Mouse (Mus musculus): Measurements from ENCODE around the gene Nemf. TPM values are rescaled to one million over a fixed set of nuclear protein-coding genes. Genes with fewer than 3 reads are reported as not detected.

The Nemf gene
- total RNA-seq, 2 experiments from 2014 or later: 18.7 to 20.9 TPM

DNA sequence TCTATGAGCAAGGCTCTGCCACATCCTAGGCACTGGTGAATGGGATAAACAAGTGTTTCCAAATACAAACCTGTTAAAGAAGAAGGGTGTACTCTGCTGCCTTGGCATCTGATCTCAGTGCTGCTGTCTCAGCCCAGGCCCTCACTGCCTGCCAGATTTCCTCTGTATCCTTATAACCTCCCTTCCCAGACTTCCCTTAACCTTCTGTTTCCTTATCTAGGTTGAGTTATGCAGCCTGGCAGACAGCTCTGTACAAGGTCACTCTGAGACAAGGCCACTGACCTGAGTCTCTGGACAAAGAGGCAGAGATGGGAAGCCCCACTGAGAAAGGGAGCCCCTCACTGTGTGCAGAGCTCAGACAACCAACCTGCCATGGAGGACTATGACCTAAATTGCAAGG is 38.5 kb downstream of the Nemf start:
- no peak for DNase-seq (ENCODE audit: low spot score)

DNA sequence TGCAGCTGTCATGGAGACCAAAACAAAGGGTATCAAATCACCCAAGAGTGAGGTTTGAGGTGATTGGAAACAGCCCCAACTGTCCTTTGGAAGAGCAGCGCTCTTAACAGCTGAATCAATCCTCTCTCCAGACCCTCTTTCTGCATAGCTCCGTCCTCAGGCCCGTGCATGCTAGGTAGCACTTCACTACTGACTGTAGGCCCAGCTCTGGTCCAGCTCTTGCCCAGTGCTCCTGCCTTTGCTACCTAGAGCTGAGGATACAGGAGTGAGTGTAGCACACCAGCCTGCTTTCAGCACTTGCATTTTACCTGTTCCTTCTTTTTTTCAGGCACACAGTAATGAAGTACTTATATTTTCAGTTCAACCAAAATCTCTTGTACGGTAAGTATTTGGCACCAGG is 47.3 kb downstream of the Nemf start:
- DNase-seq (ENCODE audit: low spot score): no peak

DNA sequence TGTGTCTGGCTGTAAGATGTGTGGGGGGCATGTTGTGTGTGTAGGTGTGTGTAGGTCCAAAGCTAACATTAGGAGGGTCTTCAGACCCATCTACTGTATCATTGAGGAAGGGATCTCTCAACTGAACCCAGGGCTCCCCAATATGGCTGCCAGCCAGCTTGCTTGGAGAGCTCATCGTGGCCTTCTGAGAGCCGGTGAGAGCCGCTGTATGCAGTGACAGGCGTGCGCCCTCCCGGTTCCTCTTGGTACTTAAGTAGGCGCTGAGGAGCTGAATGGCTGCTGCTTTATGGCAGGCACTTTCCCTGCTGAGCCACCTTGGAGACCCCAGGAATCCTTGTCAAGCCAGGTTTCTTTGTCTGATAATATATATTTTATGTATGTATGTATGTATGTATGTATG is 50.6 kb downstream of the Nemf start:
- DNase-seq (ENCODE audit: low spot score): no peak

DNA sequence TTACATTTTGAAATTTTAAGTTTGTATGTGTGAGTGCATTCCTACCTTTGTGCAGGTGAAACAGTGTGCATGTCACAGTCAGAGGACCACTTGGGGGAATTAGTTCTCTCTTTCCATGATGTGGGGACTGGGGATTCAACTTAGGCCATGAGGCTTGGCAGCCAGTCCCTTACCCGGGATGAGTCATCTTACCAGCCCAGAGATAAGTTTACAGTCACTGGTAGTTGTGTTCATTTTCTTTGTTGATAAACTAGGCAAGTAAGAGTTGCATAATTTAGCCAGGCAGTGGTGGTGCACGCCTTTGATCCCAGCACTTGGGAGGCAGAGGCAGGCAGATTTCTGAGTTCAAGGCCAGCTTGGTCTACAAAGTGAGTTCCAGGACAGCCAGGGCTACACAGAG is 52.9 kb downstream of the Nemf start:
- no peak for DNase-seq (ENCODE audit: low spot score)

DNA sequence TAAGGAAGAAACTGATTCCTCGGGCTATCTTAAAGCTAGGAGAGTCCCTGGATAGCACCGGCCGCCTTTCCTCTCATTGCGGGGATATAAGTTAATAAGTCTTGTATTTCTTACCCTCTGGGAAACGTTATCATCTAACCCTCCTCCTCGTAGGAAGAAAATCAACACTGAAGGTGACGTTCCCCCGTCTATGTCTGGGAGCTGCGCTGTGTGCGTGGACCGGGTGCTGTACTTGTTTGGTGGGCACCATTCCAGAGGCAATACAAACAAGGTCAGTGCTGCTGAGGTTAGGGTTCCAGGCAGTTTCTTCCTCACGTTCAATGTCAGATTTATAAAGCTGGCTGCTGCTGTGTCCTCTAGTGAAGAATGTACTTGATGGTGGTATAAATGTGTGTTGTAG is 54.8 kb downstream of the Nemf start:
- no peak for DNase-seq (ENCODE audit: low spot score)

DNA sequence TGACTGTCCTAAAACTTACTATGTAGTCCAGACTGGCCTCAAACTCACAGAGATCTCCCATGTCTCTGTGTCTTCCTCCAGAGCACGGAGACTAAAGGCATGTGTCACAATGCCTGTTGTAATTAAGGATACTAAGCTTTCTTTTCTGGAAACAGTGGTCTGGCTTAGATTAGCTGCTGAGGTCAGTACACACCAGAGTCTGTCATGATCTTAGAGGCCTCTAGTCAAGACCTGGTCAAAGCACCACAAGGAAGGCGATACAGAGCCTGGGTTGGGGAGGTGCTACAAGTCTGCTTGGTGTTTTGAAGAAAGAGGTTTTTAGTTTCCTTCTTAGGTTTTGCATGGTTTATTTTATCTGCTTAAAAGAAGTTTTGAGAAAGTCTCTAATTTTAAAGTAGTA is 56.6 kb downstream of the Nemf start:
- no peak for DNase-seq (ENCODE audit: low spot score)

DNA sequence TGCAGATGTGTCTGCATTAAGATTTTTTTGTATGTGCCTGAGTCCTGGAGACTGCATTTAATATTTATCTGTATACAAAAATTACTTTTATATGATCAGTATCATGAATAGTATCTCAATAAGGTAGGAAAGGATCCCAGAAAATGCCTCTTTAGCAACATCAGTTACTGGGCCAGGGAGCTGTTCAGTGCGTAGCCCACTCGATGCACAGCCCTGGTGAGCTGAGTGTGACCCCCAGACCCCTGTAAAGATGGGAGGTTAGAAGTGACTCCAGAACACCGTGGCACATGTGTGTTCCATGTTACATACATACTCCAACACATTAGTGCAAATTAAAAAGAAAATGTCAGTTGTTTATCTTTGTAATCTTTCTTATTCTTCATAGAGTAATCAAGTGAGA is 57.1 kb downstream of the Nemf start:
- DNase-seq (ENCODE audit: low spot score): no peak

DNA sequence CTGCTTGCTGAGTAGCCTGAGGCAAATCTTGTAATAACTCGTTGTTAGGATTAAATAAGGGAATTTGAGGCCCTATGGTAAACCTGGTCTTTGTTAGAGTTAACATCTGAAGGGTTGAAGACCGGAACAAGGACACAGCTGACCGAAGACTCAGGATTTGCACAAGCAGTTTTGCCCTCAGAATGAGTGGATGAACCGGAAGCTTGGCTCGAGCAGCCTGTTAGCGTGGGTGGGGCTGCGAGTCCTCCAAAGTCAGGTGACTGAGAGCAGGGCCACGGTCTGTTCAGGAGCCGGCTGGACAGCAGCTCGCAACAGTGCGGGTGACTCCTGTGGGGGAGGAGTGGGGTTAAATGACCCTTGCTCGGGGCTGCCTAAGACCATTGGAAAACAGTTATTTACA is 57.7 kb downstream of the Nemf start:
- peak; percentile 34 for DNase-seq (ENCODE audit: low spot score)

DNA sequence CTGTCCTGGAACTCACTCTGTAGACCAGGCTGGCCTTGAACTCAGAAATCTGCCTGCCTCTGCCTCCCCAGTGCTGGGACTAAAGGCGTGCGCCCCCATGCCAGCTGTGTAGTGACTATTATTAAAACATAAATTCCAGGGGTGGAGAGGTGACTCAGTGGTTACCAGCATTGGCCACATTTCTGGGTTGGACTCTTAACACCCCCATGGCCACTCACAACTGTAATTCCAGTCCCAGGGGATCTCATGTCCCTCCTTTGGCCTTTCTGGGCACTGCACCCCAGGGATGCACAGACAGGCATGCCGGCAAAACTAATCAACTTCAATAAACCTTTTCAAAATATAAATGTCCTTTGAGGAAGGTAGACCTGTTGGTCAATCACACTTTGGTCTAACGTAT is 58.7 kb downstream of the Nemf start:
- DNase-seq (ENCODE audit: low spot score): no peak

DNA sequence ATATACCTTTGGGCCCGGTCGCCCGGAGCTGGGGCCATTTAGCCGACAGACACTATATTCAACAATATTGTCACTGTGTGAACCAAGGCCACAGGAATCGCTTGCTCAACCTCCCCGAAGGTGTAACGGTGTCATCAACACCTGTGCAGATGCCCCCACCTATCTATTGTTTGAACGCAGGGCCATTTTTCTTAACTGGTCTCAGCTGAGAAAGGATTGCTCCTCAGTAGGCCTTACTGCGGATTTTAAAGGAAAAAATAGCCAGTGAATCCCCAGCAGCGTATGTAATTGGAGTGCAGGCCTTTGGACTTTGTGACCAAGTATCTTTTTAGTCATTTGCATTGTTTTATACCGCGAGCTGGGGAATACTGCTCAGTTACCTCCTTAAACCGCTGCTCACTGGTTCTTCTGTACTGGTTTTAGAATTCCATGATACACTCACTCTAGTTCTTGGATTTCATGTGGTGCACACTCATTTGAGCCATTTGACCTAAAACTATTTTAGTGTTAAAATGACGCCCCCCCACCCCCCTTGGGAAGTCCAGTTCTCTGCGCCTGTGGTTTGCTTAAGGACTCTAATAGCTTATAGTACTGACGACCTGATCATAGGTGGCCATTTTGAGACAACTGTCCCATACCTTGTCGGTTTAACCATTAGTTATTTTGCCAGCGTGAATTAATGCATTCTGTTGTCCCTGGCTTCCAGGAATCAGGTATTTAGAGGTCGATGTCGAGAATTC is 59.4 kb downstream of the Nemf start:
- DNase-seq (ENCODE audit: low spot score): no peak

DNA sequence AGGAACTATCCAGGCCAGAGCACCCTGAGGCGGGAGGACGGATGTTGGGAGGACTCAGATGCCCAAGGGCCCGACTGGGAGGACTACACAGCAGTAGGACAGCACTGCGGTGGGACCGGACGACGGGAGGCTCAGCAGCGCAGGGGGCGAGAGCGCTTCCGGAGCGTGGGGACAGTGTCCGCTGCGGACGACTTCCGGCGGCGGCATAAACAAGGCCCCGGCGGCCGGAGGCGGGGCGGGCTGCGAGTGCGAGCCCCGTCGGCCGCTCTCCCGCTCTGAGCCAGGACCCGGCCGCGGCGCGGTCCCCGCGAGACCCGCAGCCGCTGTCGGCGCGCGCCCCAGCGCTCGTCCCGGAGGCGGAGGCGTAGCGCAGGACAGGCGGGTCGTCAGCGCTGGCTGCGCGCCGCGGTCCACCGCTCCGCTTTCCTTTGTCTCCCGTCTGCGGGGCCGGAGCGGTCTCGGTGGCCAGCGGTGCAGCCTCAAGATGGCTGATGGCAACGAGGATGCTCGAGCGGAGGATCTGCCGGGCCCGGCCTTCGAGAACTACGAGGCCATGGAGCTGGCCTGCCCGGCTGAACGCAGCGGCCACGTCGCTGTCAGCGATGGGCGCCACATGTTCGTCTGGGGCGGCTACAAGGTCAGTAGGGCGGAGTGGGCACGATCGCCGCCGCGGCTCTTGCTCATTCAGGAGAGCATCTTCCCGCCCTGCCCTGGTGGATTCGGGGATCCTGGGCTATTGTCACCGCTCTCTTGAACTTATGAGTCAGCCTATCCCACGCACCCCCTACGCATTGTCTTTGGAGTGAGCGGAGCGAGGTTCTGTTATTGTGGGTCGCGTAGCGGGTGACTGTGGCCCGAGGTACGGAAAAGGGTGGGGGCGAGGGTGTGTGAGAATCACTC is 60.2 kb downstream of the Nemf start, which contains the start of gene Klhdc2:
Gene Klhdc2 (plus strand): TSS at position 171 of the 900 bp plus-strand sequence.
- DNase-seq (ENCODE audit: low spot score): peak; percentile 88

DNA sequence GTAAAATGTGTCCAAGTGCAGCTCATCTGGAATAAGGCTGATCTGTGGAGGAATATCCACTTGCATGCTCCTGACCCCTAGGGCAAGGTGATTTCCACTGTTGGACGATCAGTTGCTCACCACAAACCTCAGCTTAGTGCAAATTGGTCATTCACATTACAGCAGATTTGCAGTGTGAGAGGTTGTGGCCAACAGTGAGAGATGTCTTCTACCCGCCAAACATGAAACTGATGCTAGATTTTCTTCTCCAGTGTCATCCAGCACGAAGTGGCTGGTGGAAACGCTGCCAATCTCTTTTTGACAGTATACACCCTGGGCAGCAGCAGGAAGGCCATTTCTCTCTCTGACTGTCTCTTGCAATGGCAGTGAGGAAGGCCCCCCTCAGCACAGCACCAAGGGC is 61.3 kb downstream of the Nemf start:
- peak; percentile 36 for DNase-seq (ENCODE audit: low spot score)

DNA sequence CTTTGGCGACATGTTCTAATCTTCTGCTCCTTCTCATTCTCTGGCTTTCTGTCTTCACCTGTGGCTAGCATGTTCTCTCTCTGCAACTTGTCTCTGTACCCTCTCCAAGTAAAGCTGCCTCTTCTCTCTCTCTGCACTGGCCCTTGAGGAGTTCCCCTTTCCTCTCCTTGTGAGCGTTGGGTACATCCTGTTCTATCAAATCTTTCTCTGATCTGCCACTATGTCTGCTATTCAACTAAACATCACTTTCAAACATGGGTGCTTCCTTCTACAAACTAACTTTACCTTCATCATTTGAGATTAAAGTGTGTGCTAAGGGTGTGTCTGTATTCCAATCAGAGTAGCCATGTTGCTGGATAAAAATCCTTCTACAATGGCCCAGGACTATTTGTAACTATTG is 62.0 kb downstream of the Nemf start:
- DNase-seq (ENCODE audit: low spot score): no peak

DNA sequence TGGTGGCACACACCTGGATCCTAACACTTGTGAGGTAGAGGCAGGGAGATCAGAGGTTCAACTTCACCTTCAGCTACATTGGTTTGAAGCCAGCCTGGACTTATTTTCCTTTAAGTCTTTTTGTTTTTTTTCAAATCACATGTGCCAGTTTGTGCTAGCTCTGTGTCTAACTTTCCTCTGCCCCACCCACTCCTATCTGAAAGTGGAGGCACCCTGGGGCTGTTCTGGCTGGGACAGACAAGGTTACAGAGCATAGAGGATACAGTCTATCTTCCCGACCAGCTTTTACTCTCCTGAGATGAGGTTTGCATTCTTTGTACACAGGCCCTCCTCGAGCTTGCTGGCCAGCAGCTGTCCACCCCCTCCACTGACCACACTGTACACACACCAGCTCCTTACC is 63.1 kb downstream of the Nemf start:
- no peak for DNase-seq (ENCODE audit: low spot score)

DNA sequence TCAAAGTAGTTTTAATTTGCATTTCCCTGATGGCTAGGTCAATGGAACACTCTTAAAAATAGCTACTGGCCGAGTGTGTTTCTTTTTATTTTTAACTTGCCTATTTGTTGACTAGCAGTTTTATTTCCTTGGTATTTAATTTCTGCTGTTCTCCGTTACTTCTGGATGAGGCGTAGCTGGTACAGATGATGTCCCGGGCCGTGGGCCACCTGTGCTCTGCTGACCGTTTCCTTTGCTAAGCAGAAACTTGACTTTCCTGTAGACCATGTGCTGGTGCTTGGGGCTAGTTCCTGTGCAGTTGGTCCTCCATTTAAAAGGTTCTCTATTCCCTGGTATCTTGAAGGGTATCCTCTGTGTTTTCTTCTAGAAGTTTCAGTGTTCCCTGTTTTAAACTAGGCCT is 64.6 kb downstream of the Nemf start:
- DNase-seq (ENCODE audit: low spot score): peak; percentile 32

DNA sequence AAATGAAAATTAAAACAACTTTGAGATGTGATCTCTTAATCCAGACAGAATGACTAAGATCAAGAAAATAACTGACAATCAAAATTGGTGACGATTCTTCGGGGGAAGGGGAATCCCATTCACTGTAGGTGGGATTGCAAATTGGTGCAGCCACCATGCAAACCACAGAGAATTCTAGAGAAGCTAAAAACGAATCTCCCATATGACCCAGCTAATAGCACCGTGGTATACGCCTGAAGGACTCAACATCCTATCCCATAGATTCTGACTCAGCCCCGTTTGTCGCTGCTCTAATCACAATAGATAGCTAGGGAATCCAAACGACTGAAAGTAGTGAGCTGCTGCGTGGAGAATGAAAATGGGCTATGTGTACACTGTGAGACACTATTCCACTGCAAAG is 68.3 kb downstream of the Nemf start:
- DNase-seq (ENCODE audit: low spot score): no peak

DNA sequence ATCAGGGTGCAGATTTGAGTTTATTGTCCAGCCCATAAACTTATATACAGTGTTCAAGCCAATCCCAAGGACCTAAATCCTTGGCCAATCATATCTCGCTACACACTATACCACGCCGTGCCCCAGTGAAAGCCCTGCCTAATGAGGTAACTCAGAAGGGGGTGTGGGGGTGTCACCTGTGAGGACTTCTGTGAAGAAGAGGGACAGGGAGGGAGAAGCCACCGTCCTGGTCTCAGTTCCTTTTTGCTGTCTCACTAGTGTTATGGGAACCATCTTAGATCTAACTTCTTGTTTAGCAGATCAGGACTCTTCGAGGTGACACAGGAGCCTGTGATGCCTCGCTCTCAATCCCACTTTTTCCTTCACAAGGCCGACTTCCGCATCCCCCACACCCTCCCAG is 69.4 kb downstream of the Nemf start:
- DNase-seq (ENCODE audit: low spot score): no peak

DNA sequence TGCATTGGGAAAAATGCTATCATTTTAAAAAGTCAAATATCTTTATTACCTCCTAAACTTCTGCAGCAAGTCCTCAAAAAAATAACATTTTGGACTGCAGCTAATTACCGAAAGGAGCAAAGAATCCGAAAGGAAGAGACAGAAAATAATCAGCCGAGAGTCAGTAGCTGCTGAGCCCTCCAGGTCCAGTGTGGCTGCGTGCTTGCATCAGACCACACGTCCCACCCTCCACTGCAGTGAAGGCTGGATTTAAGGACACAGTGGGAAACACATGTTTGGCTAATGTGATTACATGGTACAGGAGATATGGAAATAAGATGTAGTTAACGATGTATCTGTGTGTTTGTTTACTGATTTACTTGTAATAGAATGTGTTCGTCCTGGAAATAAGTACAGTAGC is 73.8 kb downstream of the Nemf start:
- no peak for DNase-seq (ENCODE audit: low spot score)

DNA sequence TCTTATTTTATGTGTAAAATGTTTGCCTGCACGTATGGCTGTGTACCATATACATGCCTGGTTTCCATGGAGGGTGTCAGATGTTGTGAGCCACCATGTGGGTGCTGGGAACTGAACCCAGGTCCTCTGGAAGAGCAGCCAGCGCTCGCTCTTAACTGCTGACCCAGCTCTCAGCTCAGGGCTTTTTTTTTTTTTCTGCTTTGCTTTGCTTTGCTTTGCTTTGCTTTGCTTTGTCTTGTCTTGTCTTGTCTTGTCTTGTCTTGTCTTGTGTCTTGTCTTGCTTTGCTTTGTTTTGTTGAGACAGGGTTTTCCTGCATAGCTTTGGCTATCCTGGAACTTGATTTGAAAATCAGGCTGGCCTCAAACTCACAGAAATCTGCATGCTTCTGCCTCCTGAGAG is 76.0 kb downstream of the Nemf start:
- no peak for DNase-seq (ENCODE audit: low spot score)

DNA sequence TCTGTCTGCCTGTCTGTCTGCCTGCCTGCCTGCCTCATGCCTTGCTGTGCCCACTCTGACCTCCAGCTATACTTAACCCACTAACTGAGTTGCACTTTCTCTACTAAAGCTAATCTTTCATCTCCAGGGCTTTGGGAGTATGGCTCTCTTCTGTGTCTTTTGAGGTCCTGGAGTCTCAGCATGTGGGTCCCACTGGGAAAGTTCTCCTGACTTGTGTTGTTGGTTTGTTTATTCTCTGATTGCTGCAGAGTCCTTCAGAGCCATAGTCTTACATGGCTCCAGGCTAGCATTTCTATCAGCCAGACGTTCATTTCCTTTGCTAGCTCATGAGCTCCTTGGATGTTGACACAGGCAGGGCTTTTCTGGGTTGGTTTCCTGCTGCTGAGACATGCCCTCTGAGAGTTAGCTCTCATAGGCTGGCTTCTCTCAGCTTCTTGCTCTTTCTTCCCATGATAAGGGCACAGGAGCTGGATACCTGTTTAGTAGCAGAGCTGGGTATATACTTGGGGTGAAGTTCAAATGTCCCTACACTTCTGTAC is 77.0 kb downstream of the Nemf start:
- DNase-seq (ENCODE audit: low spot score): no peak

DNA sequence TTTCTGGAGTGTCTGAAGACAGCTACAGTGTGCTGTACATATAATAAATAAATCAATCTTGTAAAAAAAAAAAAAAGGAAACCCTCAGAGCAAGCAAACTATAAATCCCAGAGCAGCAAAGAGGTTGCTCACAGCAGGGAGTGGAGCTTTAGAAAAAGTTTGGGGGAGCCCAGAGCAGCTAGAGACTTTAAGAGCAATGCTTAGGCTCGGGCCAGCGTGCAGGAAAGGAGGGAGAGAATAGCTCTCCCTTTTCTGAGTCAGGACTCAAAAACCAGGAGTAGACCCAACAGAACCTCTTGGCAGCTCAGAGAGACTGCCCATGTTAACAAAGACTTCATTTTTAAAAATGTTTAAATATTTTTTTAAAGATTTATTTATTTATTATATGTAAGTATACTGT is 88.0 kb downstream of the Nemf start:
- no peak for DNase-seq (ENCODE audit: low spot score)

DNA sequence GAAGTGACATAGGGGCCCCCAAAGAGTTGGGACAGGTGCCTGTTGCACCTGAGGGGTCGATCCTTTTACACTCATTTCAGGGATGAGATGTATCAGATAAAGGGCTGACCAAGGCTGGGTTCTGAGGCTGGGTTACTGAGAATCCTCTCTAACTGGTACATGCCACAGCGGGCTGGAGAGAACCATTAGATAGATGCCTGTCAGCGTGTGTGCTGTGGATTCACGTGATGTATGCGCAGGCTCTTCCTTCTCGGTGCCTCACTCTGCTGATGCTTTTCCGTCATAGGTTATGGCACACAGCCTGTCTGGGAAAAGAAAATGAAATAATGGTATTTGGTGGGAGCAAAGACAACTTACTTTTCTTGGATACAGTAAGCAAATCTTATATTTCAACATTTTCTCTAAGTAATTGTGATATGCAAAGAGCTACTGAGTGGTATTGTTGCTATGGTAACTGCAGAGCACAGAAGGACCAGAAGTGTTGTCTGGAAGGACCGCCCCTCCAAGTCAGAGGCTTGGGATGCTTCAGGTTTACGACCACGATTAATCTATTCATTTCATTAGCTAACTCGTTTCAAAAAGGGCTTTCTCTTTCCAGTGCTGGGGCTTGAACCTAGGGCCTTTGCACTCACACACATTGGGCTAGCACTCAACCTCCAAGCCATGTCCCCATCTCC is 88.9 kb downstream of the Nemf start:
- DNase-seq (ENCODE audit: low spot score): no peak

Measured in gastrocnemius, adult 18-20 months (tissue).